Mouse (Mus musculus) induced T-regulatory cell, adult 2 months (primary cell): ENCODE results near the gene Itsn1.
A peak's percentile ranks its signal among the peaks of the same experiment; 100 is the strongest.

Source experiments
- DNase-seq: peaks from one replicate; pipeline ENCODE4 v3.0.0-alpha.2; 2012; ENCODE audit warnings: low read depth

Gene Itsn1

DNA sequence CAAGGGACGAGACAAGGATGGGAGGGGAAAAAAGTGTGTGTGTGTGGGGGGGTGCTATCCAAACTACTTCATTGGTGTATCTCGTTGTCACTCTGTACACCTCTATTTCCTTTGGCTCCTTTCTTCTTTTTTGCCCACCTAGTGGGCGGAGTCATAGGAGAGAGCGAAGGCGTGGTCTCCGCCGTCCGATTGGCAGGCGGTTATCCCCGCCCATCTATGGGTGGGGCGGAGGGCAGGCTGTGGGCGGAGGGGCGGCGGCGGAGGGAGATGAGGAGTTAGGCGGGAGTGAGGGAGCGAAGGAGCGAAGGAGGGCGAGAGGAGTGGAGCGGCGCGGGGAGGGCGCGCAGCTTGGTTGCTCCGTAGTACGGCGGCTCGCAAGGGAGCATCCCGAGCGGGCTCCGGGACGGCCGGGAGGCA, at the start of gene Itsn1:
Gene Itsn1 (plus strand): TSS at position 216 of the 417 bp plus-strand sequence.
- peak; percentile 99 for DNase-seq

DNA sequence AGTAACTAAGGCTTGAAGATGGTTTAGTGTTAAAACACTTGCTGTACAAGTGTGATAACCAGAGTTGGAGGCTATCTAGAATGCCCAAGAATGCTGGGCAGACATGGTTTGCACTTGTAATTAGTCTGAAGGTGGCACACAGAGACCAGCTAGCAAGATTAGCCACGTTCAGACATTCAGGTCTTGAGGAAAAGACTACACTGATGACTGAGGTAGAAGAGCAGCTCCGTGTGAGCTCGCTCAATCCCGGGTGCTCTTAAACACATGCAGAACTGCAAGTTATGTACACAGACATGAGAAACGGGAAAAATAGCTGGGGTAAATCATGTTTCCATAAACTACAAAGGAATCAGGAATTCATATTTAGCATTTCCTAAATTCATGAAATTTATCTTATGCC, 48.4 kb upstream of the Itsn1 start:
- DNase-seq = no peak

DNA sequence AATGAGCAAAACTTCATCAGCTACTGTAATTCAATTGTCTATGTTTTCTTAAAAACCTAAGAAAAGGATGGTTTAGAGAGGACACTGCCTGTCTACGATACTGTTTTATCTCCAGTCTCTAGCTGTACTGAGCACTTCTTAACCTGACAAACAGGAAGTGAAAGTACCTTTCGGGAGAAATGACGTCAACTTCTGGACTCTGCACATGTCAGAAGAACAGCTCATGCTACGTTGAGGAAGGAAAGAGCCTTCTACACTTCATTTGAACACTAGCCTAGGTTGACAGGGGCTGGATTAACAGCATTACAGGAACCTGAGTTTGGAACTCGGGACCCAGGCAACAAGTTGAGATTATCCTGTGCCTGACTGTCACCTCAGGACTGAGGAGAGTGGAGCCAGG, 43.6 kb upstream of the Itsn1 start:
- DNase-seq = peak; percentile 94

DNA sequence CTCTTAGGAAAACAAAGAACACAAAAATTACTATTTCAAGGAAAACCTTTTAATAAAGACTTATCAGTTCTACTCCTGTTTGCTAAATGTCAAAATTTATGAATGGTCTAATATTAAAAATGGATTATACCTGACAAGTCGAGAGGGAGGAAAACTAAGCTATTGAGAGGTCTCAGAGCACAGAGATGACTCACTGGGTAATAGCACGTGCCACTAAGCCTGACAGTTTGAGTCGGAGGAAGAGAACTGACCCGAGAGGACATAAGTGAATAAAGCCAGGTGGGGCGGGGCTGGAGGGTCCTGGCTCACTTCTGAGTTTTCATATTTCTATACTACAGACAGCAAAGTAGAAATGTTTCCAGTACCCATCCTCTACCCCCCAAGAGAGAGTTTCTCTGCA, 42.7 kb upstream of the Itsn1 start:
- DNase-seq = no peak

DNA sequence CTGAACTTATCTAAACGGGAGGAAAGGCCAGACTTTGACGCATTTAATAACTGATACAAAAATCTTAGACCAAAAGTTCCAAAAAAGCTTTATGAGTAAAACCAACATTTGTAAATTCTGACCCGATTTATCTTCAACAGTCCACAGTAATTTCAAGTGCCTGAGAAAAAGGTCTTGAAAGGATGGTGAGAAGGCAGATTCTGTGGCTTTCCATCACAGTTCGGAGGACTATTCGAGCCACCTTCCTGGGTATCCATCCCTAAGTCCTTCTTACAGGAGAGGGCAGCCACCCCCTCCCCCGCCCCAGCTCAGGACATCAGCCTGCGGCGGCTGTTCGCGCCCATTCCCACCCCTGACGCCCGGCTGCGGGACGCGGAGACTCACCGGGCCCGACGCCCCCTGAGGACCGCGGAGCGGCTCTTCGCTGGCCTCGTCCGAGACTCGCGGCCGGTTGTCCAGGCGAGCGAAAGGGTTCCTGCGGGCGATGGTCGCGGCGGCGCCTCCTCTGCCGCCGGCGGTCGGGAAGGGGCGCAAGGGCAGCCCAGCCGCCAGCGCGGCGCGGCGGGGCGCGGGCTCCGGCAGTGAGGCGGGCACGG, 41.0 kb upstream of the Itsn1 start:
- peak; percentile 39 for DNase-seq

DNA sequence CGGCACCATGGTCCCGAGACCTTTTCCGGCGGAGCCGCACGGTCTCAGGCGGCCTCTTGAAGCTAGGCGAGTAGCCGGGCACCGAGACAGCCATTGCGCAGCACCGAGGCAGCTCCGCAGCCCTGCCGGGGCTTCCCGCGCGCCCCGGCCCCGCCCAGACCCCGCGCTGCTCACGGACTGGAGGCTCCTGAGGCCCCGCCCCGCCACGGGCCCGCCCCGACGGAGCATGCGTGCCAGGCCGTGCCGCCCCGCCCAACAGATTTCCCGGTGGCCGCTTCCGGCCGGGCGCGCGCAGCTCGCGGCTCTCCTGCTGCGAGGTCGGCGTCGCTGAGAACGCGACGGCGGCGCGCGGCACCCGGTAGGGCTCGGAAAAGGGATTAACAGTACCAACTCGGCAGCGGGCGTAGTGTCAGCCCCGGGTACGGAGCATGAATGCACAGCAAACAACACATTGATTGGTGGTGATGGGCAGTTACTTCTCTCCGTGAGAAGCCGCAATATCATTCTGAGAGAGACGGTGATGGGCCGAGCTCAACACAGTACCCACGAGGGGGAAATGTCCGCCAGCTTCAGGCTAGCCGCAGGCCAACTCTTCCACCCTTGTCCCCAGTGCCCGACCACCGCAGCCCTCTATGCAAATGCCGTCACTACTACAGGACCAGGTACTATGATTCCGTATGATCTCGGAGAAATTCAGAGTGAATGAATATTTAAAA, 40.3 kb upstream of the Itsn1 start, which contains the start of gene Donson:
Gene Donson (minus strand): TSS at position 152 of the 716 bp plus-strand sequence.
- peak; percentile 97 for DNase-seq

DNA sequence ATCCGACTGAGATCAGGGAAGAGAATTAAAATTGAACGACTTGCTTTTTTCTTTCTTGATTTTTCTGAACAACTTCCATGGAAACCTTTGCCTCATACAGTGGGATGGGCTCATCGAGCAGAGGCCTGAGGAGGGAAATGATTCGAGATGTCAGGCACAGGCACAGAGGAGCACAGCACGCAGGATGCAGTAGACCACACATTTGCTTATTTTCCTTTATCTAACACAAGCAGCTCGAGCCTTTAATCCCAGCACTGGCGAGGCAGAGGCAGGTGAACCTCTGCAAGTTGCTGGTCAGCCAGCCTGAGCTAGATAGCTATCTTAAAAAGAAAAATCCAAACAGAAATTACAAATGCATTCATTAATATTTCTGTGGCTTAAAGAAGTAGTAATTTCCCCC, 39.3 kb upstream of the Itsn1 start:
- DNase-seq = peak; percentile 30

DNA sequence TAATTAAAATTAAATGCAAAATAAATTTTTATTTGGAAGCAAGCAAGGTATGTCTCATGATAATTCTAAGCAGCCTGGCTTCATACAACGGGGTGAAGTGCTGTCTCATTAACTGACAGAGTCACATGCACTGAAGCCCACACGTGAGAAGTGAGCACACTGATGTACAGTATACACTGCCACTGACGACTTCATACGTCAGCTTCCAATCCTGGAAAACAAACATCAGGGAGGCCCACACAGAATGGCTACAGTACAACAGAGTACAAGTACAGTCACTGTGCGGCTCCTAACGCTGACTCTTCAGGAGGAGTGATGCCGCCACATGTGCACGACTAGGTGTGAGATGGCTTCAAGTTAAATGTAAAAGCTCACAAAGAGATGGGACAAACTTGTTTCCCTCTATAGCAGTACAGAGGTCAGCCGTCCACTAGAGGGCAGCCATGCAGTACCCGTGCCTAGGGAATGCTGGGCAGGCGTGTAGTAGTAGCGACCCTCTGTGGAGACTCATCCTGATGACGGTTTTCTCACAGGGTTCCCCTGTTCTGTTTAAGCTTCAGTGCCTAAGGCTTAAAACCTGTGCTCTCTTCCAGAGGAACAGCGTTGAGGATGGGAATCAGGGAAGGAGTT, 34.5 kb upstream of the Itsn1 start:
- DNase-seq = peak; percentile 78

DNA sequence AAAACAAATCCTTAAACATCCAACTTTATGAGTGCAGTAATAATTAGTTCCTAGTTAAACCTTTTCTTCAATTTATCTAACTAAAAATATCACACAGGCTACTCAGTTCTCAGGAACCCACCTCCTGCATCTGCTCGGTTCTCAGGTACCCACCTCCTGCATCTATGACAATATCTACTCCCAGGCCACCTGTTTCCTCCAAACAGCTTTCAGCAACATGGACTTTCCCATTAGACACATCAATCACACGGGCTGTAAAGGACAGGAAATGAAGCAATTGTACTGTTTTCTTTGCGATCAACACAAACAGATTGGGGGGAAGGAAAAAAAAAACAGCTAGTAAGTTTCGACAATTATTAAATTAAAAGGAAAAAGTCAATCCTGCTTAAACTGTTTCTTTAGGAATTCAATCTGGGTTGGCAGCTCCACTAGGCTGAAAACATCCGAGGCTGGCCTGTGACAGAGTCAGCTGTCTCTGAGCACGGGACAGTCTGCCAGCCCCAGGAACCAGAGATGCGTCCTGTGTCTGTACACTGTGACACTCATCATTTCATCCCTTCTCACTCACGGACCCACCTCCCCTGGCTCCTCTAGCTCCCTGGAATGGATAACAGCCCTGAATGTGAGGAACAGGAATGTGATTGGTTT, 33.8 kb upstream of the Itsn1 start:
- DNase-seq = no peak

DNA sequence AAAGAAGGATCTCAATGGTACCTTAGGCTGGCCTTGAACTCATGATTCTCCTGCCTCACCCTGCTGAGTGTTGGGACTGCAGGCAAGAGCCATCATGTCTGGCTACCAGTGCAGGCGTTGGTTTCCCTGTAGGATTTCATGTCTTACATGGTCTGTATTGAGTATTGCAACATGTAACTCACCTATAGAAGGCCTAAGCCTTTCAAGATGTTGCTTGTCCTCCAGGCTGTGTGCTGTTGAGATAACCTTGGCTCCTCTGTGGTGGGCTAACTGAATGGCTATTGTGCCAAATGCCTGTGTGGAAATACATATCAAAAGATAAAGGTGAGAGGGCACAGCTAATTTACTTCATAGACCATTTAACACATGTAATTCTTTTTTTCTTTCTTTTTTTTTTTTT, 30.1 kb upstream of the Itsn1 start:
- DNase-seq = no peak

DNA sequence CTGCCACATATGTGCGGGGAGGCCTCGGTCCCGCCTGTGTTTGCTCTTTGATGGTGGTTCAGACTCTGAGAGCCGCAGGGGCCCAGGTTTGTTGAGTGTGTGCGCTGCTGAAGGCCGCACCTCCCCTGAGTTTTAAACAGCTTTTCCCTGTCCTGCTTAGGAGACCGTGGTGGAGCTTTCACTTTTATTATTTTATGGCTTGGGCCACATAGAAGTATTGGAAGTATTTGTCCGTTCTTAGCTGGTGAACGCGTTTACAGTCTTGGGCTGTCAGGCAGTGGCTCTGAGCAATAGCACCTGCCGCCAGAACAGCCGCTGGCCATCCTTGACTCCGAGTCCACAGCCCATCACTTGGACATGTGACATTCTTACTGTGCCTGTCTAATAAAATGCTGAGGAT, 27.2 kb upstream of the Itsn1 start:
- DNase-seq = no peak

DNA sequence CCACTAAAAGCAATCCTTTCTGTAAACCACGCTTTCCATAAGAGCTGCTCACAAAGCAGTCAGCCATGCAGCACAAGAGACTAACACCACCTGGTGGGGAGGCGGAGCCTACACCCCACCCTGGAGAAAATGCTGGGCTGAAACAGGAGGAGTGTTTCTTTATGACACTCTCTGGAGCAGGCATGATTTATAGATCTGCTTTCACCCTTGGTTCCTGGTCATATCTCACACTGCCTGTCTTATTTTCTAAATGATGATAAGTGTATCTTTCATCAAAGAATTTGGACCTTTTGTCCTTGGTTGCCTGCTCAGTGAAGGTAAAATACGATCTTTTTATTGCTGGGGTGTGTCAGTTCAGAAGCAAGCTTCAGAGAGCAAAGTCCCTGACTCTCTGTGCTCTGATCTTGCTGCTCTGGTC, 26.3 kb upstream of the Itsn1 start:
- DNase-seq = no peak

DNA sequence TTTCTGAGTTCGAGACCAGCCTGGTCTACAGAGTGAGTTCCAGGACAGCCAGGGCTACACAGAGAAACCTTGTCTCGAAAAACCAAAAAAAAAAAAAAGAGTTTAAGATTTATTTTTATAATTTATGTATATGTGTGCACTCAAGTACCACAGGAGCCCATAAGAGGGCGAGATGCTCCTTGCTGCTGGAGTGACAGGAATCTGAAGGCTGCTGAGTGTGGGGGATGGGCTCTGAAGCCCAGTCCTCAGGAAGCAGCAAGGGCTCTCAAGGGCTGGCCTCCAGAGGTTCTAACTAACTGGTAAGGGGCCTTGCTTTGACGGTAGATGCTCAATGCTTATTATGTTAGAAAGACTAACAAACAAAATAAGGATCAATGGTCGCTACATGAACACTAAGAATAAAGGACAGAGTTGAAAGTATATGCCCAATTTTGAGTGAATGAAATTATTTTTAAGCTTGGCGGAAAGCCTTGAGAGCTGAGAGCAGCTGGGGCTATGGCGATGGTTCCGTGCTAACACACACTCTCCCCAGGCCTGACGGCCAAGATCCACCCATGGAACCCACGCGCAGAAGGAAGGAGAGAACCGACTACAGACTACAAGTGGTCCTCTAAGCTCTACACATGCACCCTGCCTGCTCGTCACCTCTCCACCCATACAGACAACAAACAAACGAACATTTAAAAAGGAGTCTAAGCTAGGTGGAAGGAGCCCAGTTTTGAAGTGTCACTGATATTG, 24.3 kb upstream of the Itsn1 start:
- DNase-seq = no peak

DNA sequence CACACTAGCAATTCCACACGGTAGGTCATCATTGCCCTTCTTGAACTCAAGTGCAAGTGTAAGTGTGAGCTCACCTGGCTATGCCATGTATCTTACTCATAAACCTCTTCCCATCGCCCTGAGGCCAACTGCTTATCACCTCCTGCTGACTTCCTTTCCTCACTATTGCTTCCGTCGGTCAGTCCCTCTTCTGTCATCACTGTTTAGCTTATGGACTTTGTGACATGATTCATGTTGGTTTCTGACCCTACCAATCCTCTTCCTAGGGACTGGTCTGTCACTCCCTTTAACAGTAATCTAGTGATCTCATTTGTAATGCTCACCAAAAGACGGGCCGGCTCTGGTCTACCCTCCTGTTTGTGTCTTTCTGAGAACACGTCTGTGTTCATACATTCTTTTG, 18.8 kb upstream of the Itsn1 start:
- DNase-seq = no peak

DNA sequence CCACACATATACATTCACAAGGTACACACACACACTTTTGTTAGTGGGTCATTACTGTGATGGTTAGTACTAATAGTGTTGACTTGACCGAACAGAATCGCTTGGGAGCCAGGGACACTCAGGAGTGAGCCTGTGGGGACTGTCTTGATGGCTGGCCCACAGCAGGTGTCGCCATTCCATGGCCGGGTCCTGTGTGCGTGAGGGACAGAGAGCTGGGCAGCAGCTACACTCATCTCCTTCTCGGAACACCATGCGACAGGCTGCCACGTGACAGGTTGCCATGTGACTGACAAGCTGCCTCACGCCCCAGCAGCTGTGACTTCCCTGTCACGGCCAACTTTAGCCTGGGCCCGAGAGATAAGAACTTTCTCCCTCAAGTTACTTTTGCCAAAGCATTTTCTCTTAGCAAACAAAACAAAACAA, 12.1 kb upstream of the Itsn1 start:
- no peak for DNase-seq

DNA sequence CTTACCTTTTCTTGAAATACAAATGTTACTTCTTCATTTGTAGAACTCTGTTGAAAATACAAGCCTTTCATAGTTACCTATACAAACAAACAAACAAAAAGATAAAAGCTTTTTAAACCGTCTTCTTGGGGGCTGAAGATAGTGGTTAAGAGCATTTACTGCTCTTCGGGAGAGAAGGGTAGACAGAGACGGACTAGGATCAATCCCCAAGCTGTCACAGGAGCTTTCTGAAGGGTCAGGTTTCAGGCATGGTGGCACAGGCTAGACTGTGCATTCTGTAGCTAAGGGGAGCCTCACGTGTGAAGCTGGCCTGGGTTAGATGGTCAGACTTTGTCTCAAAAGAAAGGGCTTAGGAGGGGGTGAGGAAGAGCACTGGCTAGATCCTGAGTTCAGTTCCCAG, 11.7 kb upstream of the Itsn1 start:
- no peak for DNase-seq

DNA sequence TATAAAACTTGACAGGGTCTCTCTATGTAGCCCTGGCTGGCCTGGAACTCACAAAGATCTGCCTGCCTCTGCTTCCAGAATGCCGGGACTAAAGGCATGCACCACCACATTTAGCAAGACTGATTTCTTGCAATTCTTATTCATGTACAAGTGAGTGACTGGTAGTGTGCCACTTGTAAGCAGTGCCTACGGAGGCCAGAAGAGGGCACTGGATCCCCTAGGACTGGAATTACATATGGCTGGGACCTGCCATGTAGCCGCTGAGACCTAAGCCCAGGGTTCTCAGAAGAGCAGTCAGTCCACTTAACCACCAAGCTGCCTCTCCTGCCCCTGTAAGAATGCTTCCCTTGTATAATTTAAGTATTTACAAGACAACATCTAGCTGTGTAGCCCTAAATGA, 4.8 kb upstream of the Itsn1 start:
- DNase-seq = peak; percentile 72

DNA sequence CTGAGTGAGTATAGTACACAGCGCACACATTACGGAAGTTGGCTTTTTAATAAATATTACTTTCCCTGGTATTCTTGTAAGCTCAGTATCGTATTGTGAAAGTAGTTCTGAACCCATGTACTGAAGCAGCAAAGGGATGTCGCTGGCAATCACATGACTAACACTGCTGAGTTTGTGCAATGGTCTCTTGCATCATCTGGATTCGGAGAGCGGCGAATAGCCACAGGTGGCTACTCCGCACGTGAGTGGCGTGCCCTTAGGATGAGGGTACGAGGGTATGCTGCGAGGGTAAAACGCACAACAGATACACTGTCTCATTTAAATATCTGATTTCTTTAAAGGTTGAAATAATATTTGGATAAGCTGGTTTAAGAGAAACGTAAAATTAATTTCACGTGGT, 1.6 kb upstream of the Itsn1 start:
- no peak for DNase-seq

DNA sequence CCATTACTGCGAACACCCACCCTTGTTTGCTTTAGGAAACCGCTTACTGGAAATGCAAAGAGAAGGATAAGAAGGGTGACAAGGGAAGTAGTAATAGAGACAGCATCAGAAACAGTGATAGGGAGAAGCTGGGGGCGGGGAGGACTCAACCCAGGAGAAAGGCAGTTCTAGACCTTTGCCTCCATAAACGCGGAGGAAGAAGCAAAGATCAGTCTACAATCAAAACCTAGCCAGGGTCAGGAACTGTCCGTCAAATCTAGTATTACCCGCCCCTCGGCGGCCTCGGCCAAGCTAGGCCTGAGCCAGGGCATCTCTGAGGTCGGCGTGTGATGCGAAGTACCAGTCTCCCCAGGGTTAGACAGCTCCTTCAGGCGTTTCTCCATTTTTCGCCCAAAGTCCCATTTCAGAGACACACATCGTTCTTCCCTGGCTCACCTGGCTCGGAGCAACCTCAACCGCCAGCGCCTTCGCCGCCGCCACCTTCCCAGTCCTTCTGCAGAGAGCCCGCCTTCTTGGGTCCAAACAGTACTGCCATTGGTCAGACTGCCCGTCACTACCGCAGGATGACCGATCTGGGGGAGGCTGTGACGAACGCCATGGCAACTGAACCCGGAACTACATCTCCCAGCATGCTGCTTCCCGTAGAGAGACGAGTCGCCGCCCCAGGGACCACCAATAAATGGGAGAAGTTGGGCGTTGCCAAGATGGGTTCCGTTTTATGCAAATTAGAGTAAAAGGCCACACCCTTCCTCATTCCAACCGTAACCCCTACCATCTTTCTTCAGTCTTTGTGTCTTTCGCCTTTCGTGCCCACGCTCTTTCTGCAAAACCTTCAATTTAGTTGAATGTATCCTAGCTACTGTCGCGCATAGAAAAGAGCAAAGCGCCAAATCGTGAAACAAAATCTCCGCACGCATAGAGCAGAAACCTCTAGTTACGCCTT, 687 bp upstream of the Itsn1 start, which contains the start of gene Cryzl1:
Gene Cryzl1 (minus strand): TSS at position 853 of the 943 bp plus-strand sequence.
- DNase-seq = peak; percentile 96

DNA sequence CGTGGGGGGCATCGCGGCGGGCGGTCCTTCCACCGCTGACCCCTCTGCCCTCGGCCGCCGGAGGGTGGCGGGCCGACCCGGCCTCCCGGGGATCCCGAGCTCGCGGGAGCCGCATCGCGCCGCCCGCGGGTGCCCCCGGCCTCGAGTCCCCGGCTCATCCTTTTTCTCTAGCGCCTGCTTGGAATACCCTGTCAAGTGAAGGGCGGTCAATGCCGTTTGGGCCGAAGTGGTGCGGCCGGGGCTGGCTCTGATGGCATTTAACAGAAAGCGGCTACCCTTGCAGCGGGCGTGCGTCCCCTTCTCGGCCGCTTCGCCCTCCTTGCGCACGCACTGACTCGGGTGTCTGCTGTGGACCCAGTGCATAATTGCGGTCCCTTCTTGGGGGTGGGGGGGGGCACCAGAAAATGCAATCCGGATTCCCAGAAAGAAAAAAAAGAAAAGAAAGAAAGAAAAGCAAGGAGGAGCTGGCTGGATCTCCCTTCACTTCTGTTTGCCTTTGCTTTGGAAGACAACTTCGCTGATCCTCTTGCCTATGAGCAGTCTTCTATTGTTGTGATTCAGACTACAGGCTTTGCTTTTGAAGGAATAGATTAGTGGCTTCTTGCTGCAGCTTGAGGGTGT, 850 bp downstream of the Itsn1 start:
- peak; percentile 60 for DNase-seq
